Mouse (Mus musculus) embryonic fibroblast, embryonic 13.5 days (primary cell): ENCODE results near the gene Lrba.

ENCODE experiments used
- CTCF ChIP-seq: IDR thresholded peaks from 2 replicates; pipeline ENCODE4 v1.5.1; 2011; ENCODE audit warnings: mild to moderate bottlenecking, control low read depth, low read length, moderate library complexity, borderline replicate concordance; ENCODE audit not compliant: insufficient read depth
- POLR2A ChIP-seq: IDR thresholded peaks from 2 replicates; pipeline ENCODE4 v1.6.1; 2011; ENCODE audit warnings: low read depth, mild to moderate bottlenecking, control low read depth, low read length, moderate library complexity

- no peak for TF ChIP-seq CTCF
- TF ChIP-seq POLR2A = no peak
Measured at GRCm38 (mm10) chr3:86560281-86561022, 336.0 kb downstream of the Lrba start.
